Mouse (Mus musculus) testis, adult 2 months (tissue): ENCODE measurements around the gene Hist1h4b. TPM values are rescaled to one million over a fixed set of nuclear protein-coding genes. Genes with fewer than 3 reads are reported as not detected.
"Not testable (repeated sequence)": the region's sequence is repeated elsewhere in the genome, so short reads cannot be mapped to it uniquely, and the experiment has no call there.

ENCODE experiments used
- H3K27ac ChIP-seq: fragments of 200-500 bp; 2 replicates; pipeline ENCODE4 v1.5.1; 2012; ENCODE audit warnings: low read depth, low read length; ENCODE audit not compliant: control insufficient read depth, insufficient read depth
- H3K27me3 ChIP-seq: fragments of 200-500 bp; 2 replicates; pipeline ENCODE4 v1.6.1; 2012; ENCODE audit warnings: mild to moderate bottlenecking, low read length, moderate library complexity; ENCODE audit not compliant: control insufficient read depth, insufficient read depth
- H3K36me3 ChIP-seq: fragments of 200-500 bp; 2 replicates; pipeline ENCODE4 v1.6.1; 2012; ENCODE audit warnings: mild to moderate bottlenecking, low read length; ENCODE audit not compliant: control insufficient read depth, insufficient read depth
- H3K4me1 ChIP-seq: fragments of 200-500 bp; 2 replicates; pipeline ENCODE4 v1.6.1; 2012; ENCODE audit warnings: low read length; ENCODE audit not compliant: control insufficient read depth, insufficient read depth
- H3K4me3 ChIP-seq: fragments of 200-500 bp; 2 replicates; pipeline ENCODE4 v1.5.1; 2012; ENCODE audit warnings: low read depth, mild to moderate bottlenecking, low read length, moderate library complexity, mixed read lengths; ENCODE audit not compliant: control insufficient read depth
- CTCF ChIP-seq: fragments of 200-500 bp; IDR thresholded peaks from 2 replicates; pipeline ENCODE4 v1.5.1; 2012; ENCODE audit warnings: low read depth, mild to moderate bottlenecking, inconsistent platforms, low read length, moderate library complexity; ENCODE audit not compliant: control insufficient read depth, insufficient read depth, insufficient replicate concordance
- POLR2A ChIP-seq: fragments of 200-500 bp; IDR thresholded peaks from 2 replicates; pipeline ENCODE4 v1.6.1; 2012; ENCODE audit warnings: low read depth, mild to moderate bottlenecking, inconsistent platforms, low read length, moderate library complexity; ENCODE audit not compliant: control insufficient read depth
- polyA plus RNA-seq: library from polyadenylated mRNA; depleted of rRNA; stranded (reverse); fragments of >200 nt; gene quantifications from 2 replicates; pipeline ENCODE4 v1.2.3, GENCODE M21; 2012; rRNA removed

The Hist1h4b gene
- polyA plus RNA-seq, result 2.4 and 2.5 TPM in 2 replicates

GRCm38 (mm10) chr13:23756790-23757189, at the start of gene Hist1h4b:
Gene Hist1h4b, plus strand, starts transcription at chr13:23757013.
- peaks cover 4% of the 10 kb centered on the region; the same call in 1 of the 2 replicates for H3K4me1 ChIP-seq
- TF ChIP-seq CTCF, result no peak
- TF ChIP-seq POLR2A, result no peak; the same call in 1 of the 2 replicates
- no peaks in the 10 kb centered on the region for H3K36me3 ChIP-seq
- peak within 1 kb of the TSS; percentile 68 for H3K4me3 ChIP-seq
- no peaks in the 10 kb centered on the region for H3K27me3 ChIP-seq
- peak within 1 kb of the TSS; percentile 81 for H3K27ac ChIP-seq

- H3K27ac ChIP-seq, result no peak overlapping the region
- TF ChIP-seq POLR2A (no peak), CTCF (no peak)
- H3K4me1 ChIP-seq, result peaks cover 6% of the 10 kb centered on the region
- no peaks in the 10 kb centered on the region for H3K27me3 ChIP-seq
- H3K4me3 ChIP-seq, result no peak overlapping the region
- H3K36me3 ChIP-seq, result no peaks in the 10 kb centered on the region
Measured at GRCm38 (mm10) chr13:23708041-23708440, 48.8 kb upstream of the Hist1h4b start.

- Histone ChIP-seq H3K27me3 (no peaks in the 10 kb centered on the region), H3K4me3 (no peak overlapping the region), H3K4me1 (peaks cover 6% of the 10 kb centered on the region), H3K36me3 (no peaks in the 10 kb centered on the region), H3K27ac (no peak overlapping the region)
- no peak for TF ChIP-seq CTCF
- TF ChIP-seq POLR2A, result no peak
Measured at GRCm38 (mm10) chr13:23708654-23709053, 48.2 kb upstream of the Hist1h4b start.

- Histone ChIP-seq H3K4me1 (peaks cover 6% of the 10 kb centered on the region), H3K36me3 (no peaks in the 10 kb centered on the region), H3K4me3 (peak overlapping the region; percentile 79), H3K27ac (peak overlapping the region; percentile 50), H3K27me3 (no peaks in the 10 kb centered on the region)
- TF ChIP-seq CTCF (no peak), POLR2A (no peak)
Measured at GRCm38 (mm10) chr13:23709714-23710373, 47.0 kb upstream of the Hist1h4b start.

GRCm38 (mm10) chr13:23710374-23711089, 46.3 kb upstream of the Hist1h4b start, which contains the start of gene Hfe:
Gene Hfe, minus strand, starts transcription at chr13:23710854.
- Histone ChIP-seq H3K27me3 (no peaks in the 10 kb centered on the region), H3K27ac (peak within 1 kb of the TSS; percentile 41), H3K36me3 (no peaks in the 10 kb centered on the region), H3K4me3 (peak within 1 kb of the TSS; percentile 79), H3K4me1 (peaks cover 6% of the 10 kb centered on the region)
- TF ChIP-seq CTCF, result no peak
- peak; percentile 34; the same call in 1 of the 2 replicates for TF ChIP-seq POLR2A

- Histone ChIP-seq H3K36me3 (no peaks in the 10 kb centered on the region), H3K4me1 (no peaks in the 10 kb centered on the region), H3K4me3 (no peak overlapping the region), H3K27me3 (no peaks in the 10 kb centered on the region), H3K27ac (no peak overlapping the region)
- TF ChIP-seq POLR2A (no peak), CTCF (no peak)
Measured at GRCm38 (mm10) chr13:23716261-23717042, 40.4 kb upstream of the Hist1h4b start.

- Histone ChIP-seq H3K36me3 (no peaks in the 10 kb centered on the region), H3K4me1 (no peaks in the 10 kb centered on the region), H3K4me3 (no peak overlapping the region), H3K27ac (0 out of 2 replicates have a peak overlapping the region, but pooled peaks have one; percentile 21), H3K27me3 (no peaks in the 10 kb centered on the region)
- no peak for TF ChIP-seq POLR2A
- TF ChIP-seq CTCF, result no peak
Measured at GRCm38 (mm10) chr13:23717176-23717575, 39.6 kb upstream of the Hist1h4b start.

- not testable (repeated sequence) for H3K36me3 ChIP-seq, H3K4me1 ChIP-seq, H3K4me3 ChIP-seq, H3K27me3 ChIP-seq, H3K27ac ChIP-seq
Measured at GRCm38 (mm10) chr13:23717593-23718245, 39.1 kb upstream of the Hist1h4b start.
